In genomic region chr5:30638041-30638440, GRCm38 (mm10) we compare ENCODE assay signal across 7 mouse cellular contexts. TPM values are rescaled to one million over a fixed set of nuclear protein-coding genes. Genes with fewer than 3 reads are reported as not detected.
DNase-seq lines count a peak whose midpoint lies in the region; ATAC-seq and TF ChIP-seq lines count a peak whose summit lies in the region.

No protein-coding gene starts in this region.

- H3K27me3 ChIP-seq in intestine, embryonic 16.5 days (replicated peaks; ENCODE audit: control insufficient read depth, insufficient read depth, low read length), result no peaks in the 10 kb centered on the region
- no peaks in the 10 kb centered on the region for H3K27me3 ChIP-seq in midbrain, embryonic 13.5 days
- no peaks in the 10 kb centered on the region for H3K27me3 ChIP-seq in small intestine, adult 2 months (ENCODE audit: control insufficient read depth, insufficient read depth, low read length)

- peak; percentile 71; the same call in 1 of the 2 replicates for TF ChIP-seq CTCF in small intestine, adult 2 months (IDR thresholded peaks at IDR 0.05; ENCODE audit: extremely low read depth, insufficient read length, insufficient replicate concordance, low read depth, low read length)

- ATAC-seq in intestine, embryonic 16.5 days, result peak; percentile 73
- peak; percentile 72 for ATAC-seq in midbrain, embryonic 13.5 days

- H3K4me3 ChIP-seq in intestine, embryonic 16.5 days (ENCODE audit: low read length), result no peak overlapping the region
- H3K4me3 ChIP-seq in midbrain, embryonic 13.5 days (replicated peaks), result no peak overlapping the region
- no peak overlapping the region for H3K4me3 ChIP-seq in small intestine, adult 2 months (ENCODE audit: low read depth, low read length)

- DNase-seq in R1 (ENCODE audit: low read depth, low spot score), result peak; percentile 62
- DNase-seq in cerebellum, adult 9-10 months, result peak; percentile 86
- peak; percentile 77 for DNase-seq in gastrocnemius, adult 18-20 months (ENCODE audit: low spot score)
- DNase-seq in left cerebral cortex, postnatal 25 days (ENCODE audit: low spot score in 2 of 2), result peak; percentile 80 to 84

- H3K9ac ChIP-seq in intestine, embryonic 16.5 days (ENCODE audit: low read depth, low read length), result no peak overlapping the region
- no peak overlapping the region for H3K9ac ChIP-seq in midbrain, embryonic 13.5 days (replicated peaks)

- intact Hi-C loops in left cerebral cortex, postnatal 25 days (cut with DNase I), result loop anchor here (1.0 to 5.0 kb wide), 3 partner anchors 122 to 426 kb away; no protein-coding TSS in a partner anchor

- under 1% methylated on average over 6 of the region's 6 CpGs for WGBS in intestine, embryonic 16.5 days
- 6% methylated on average over 6 of the region's 6 CpGs for WGBS in midbrain, embryonic 13.5 days
- WGBS in small intestine, adult 2 months, result 4% methylated on average over 6 of the region's 6 CpGs

- TF ChIP-seq POLR2A in small intestine, adult 2 months (IDR thresholded peaks at IDR 0.05; ENCODE audit: low read depth, low read length), result no peak

- no peaks in the 10 kb centered on the region for H3K36me3 ChIP-seq in intestine, embryonic 16.5 days (ENCODE audit: control insufficient read depth, insufficient read depth, low read length)
- H3K36me3 ChIP-seq in midbrain, embryonic 13.5 days, result no peaks in the 10 kb centered on the region
- no peaks in the 10 kb centered on the region for H3K36me3 ChIP-seq in small intestine, adult 2 months (ENCODE audit: control insufficient read depth, insufficient read depth, low read length)

- no peaks in the 10 kb centered on the region; the same call in 1 of the 2 replicates for H3K4me1 ChIP-seq in intestine, embryonic 16.5 days (ENCODE audit: control insufficient read depth, insufficient read depth, low read length)
- H3K4me1 ChIP-seq in midbrain, embryonic 13.5 days (replicated peaks), result no peaks in the 10 kb centered on the region
- H3K4me1 ChIP-seq in small intestine, adult 2 months (ENCODE audit: control insufficient read depth, insufficient read depth, insufficient read length, low read length), result no peaks in the 10 kb centered on the region

- no peaks in the 10 kb centered on the region for H3K9me3 ChIP-seq in intestine, embryonic 16.5 days (ENCODE audit: control insufficient read depth, low read length)
- H3K9me3 ChIP-seq in midbrain, embryonic 13.5 days, result no peaks in the 10 kb centered on the region

- H3K4me2 ChIP-seq in intestine, embryonic 16.5 days (ENCODE audit: low read depth, low read length), result no peak overlapping the region
- no peak overlapping the region for H3K4me2 ChIP-seq in midbrain, embryonic 13.5 days (replicated peaks)

- H3K27ac ChIP-seq in intestine, embryonic 16.5 days (ENCODE audit: low read length), result no peak overlapping the region
- H3K27ac ChIP-seq in midbrain, embryonic 13.5 days, result no peak overlapping the region
- H3K27ac ChIP-seq in small intestine, adult 2 months (ENCODE audit: insufficient read depth, low read depth, low read length), result no peak overlapping the region

RNA-seq across cellular contexts. Expression of gene Slc35f6, which starts 9.7 kb away (rescaled TPM):
- 10 to 100 TPM; 11.3 to 11.9 TPM for total RNA-seq in gastrocnemius, adult 18-20 months (2021)
- 50.2 and 56.3 TPM in 2 replicates for polyA plus RNA-seq in intestine, embryonic 16.5 days (2015; fragmentation: Nextera tagmentation; extraction: Ambion mirVana)
- 10 to 100 TPM; 40.5 to 40.9 TPM for total RNA-seq in left cerebral cortex, postnatal 25 days (2021)
- 29.5 and 32.0 TPM in 2 replicates for polyA plus RNA-seq in midbrain, embryonic 13.5 days (2015; fragmentation: Nextera tagmentation; extraction: Ambion mirVana)
- polyA plus RNA-seq in small intestine, adult 2 months (2012; rRNA removed), result 48.2 and 80.2 TPM in 2 replicates

RNA-seq across cellular contexts. Expression of gene Cenpa, which starts 28.5 kb away (rescaled TPM):
- 1 to 10 TPM in 1 of 2 experiments, under 1 TPM in 1; 0.96 to 2.5 TPM for total RNA-seq in gastrocnemius, adult 18-20 months (2021)
- 166 and 186 TPM in 2 replicates for polyA plus RNA-seq in intestine, embryonic 16.5 days (2015; fragmentation: Nextera tagmentation; extraction: Ambion mirVana)
- total RNA-seq in left cerebral cortex, postnatal 25 days (2021), result 1 to 10 TPM; 6.7 to 8.0 TPM
- polyA plus RNA-seq in midbrain, embryonic 13.5 days (2015; fragmentation: Nextera tagmentation; extraction: Ambion mirVana), result 120 and 122 TPM in 2 replicates
- polyA plus RNA-seq in small intestine, adult 2 months (2012; rRNA removed), result 17.8 and 33.0 TPM in 2 replicates

RNA-seq across cellular contexts. Expression of gene Kcnk3, which starts 50.1 kb away (rescaled TPM):
- under 1 TPM; 0.18 to 0.59 TPM for total RNA-seq in gastrocnemius, adult 18-20 months (2021)
- polyA plus RNA-seq in intestine, embryonic 16.5 days (2015; fragmentation: Nextera tagmentation; extraction: Ambion mirVana), result 8.7 and 12.2 TPM in 2 replicates
- 10 to 100 TPM; 21.3 to 21.6 TPM for total RNA-seq in left cerebral cortex, postnatal 25 days (2021)
- 1.9 and 2.0 TPM in 2 replicates for polyA plus RNA-seq in midbrain, embryonic 13.5 days (2015; fragmentation: Nextera tagmentation; extraction: Ambion mirVana)
- 13.1 and 15.9 TPM in 2 replicates for polyA plus RNA-seq in small intestine, adult 2 months (2012; rRNA removed)
